Mouse (Mus musculus) myocyte (in vitro differentiated cells): ENCODE results near the gene Gm17720. TPM values are rescaled to one million over a fixed set of nuclear protein-coding genes. Genes with fewer than 3 reads are reported as not detected.

Experiments
- H3K27me3 ChIP-seq: one replicate; pipeline ENCODE4 v1.6.1; 2011; ENCODE audit not compliant: control insufficient read depth, insufficient read depth, insufficient read length
- H3K36me3 ChIP-seq: one replicate; pipeline ENCODE4 v1.6.1; 2011; ENCODE audit not compliant: control insufficient read depth, insufficient read depth
- H3K4me2 ChIP-seq: one replicate; pipeline ENCODE4 v1.6.1; 2011; ENCODE audit warnings: low read depth, control low read depth
- H3K4me3 ChIP-seq: one replicate; pipeline ENCODE4 v1.5.1; 2011; ENCODE audit warnings: mild to moderate bottlenecking, control low read depth, moderate library complexity
- H3K79me2 ChIP-seq: one replicate; pipeline ENCODE4 v1.6.1; 2011; ENCODE audit not compliant: control insufficient read depth, insufficient read depth
- H3ac ChIP-seq: one replicate; pipeline ENCODE4 v1.6.1; 2011; ENCODE audit not compliant: control insufficient read depth, insufficient read length
- CEBPB ChIP-seq: IDR thresholded peaks from 2 replicates; pipeline ENCODE4 v1.6.1; 2011; ENCODE audit warnings: mild to moderate bottlenecking, moderate library complexity; ENCODE audit not compliant: poor library complexity, insufficient read depth, severe bottlenecking
- E2F4 ChIP-seq: IDR thresholded peaks from one replicate; pipeline ENCODE4 v1.6.1; 2011; ENCODE audit warnings: mild to moderate bottlenecking, control low read depth, moderate library complexity; ENCODE audit not compliant: insufficient read depth
- MAX ChIP-seq: IDR thresholded peaks from one replicate; pipeline ENCODE4 v1.6.1; 2011; ENCODE audit warnings: low read depth, mild to moderate bottlenecking, control low read depth
- MYOD1 ChIP-seq, 3 experiments: IDR thresholded peaks; one replicate each; pipeline ENCODE4 v1.6.1; 2011; ENCODE audit warnings: control low read depth in 2 of 3, low read depth in 2 of 3, mild to moderate bottlenecking in 2 of 3, moderate library complexity in 1 of 3; ENCODE audit not compliant: insufficient read length in 2 of 3, control insufficient read depth in 1 of 3
- MYOG ChIP-seq, 3 experiments: IDR thresholded peaks; one replicate each; pipeline ENCODE4 v1.6.1; 2011; ENCODE audit warnings: control low read depth in 2 of 3, low read depth in 2 of 3, mild to moderate bottlenecking in 2 of 3; ENCODE audit not compliant: insufficient read length in 2 of 3, control insufficient read depth in 1 of 3, insufficient read depth in 1 of 3
- POLR2A ChIP-seq: IDR thresholded peaks from one replicate; pipeline ENCODE4 v1.6.1; 2011; ENCODE audit warnings: low read depth, mild to moderate bottlenecking, control low read depth, moderate library complexity; ENCODE audit not compliant: insufficient read length
- POLR2AphosphoS2 ChIP-seq: IDR thresholded peaks from one replicate; pipeline ENCODE4 v1.6.1; 2011; ENCODE audit warnings: low read depth, control low read depth; ENCODE audit not compliant: insufficient read length
- REST ChIP-seq: IDR thresholded peaks from one replicate; pipeline ENCODE4 v1.6.1; 2011; ENCODE audit warnings: mild to moderate bottlenecking, control low read depth, moderate library complexity; ENCODE audit not compliant: insufficient read depth, insufficient read length
- SRF ChIP-seq: IDR thresholded peaks from one replicate; pipeline ENCODE4 v1.6.1; 2011; ENCODE audit warnings: low read depth; ENCODE audit not compliant: control insufficient read depth, insufficient read length
- TCF12 ChIP-seq: IDR thresholded peaks from one replicate; pipeline ENCODE4 v1.6.1; 2011; ENCODE audit warnings: mild to moderate bottlenecking, control low read depth; ENCODE audit not compliant: poor library complexity, insufficient read depth, severe bottlenecking
- TCF3 ChIP-seq: IDR thresholded peaks from one replicate; pipeline ENCODE4 v1.6.1; 2011; ENCODE audit warnings: low read depth, control low read depth; ENCODE audit not compliant: insufficient read length
- USF1 ChIP-seq: IDR thresholded peaks from one replicate; pipeline ENCODE4 v1.6.1; 2011; ENCODE audit warnings: low read depth, mild to moderate bottlenecking, control low read depth, moderate library complexity
- polyA plus RNA-seq: library from polyadenylated mRNA; unstranded; fragments of >200 nt; fragmentation: generic; extraction: Trizol; gene quantifications from one replicate; pipeline ENCODE4 v1.2.1, GENCODE M21; 2012; ENCODE audit warnings: missing spikeins

The Gm17720 gene
- polyA plus RNA-seq = not detected

GRCm38 (mm10) chr8:110102653-110103052, at the start of gene Gm17720:
Gm17720 (minus strand) TSS chr8:110102753.
- Histone ChIP-seq H3ac (no peak within 1 kb of the TSS), H3K79me2 (no peaks in the 10 kb centered on the region), H3K4me2 (no peak within 1 kb of the TSS), H3K4me3 (no peak within 1 kb of the TSS), H3K27me3 (no peaks in the 10 kb centered on the region), H3K36me3 (no peaks in the 10 kb centered on the region)
- TF ChIP-seq MYOG (IDR thresholded peaks at IDR 0.05; ENCODE audit: control insufficient read depth in 1 of 3, insufficient read depth in 1 of 3, insufficient read length in 2 of 3, low read depth in 2 of 3) = no peak
- no peak for TF ChIP-seq MYOD1 (IDR thresholded peaks at IDR 0.05; ENCODE audit: control insufficient read depth in 1 of 3, insufficient read length in 2 of 3, low read depth in 2 of 3)
- TF ChIP-seq E2F4 = no peak

GRCm38 (mm10) chr8:110145538-110145937, 43.0 kb upstream of the Gm17720 start:
- Histone ChIP-seq H3ac (no peak overlapping the region), H3K4me2 (no peak overlapping the region), H3K36me3 (no peaks in the 10 kb centered on the region), H3K4me3 (no peak overlapping the region), H3K27me3 (peaks cover 7% of the 10 kb centered on the region), H3K79me2 (no peaks in the 10 kb centered on the region)
- TF ChIP-seq TCF12 = no peak
- no peak for TF ChIP-seq MYOG (IDR thresholded peaks at IDR 0.05; ENCODE audit: control insufficient read depth in 1 of 3, insufficient read depth in 1 of 3, insufficient read length in 2 of 3, low read depth in 2 of 3)
- TF ChIP-seq USF1 = no peak
- no peak for TF ChIP-seq MAX
- TF ChIP-seq CEBPB = no peak
- TF ChIP-seq POLR2AphosphoS2 = no peak
- no peak for TF ChIP-seq POLR2A
- TF ChIP-seq REST = no peak
- no peak for TF ChIP-seq E2F4
- no peak for TF ChIP-seq SRF

GRCm38 (mm10) chr8:110140770-110141169, 38.2 kb upstream of the Gm17720 start:
- Histone ChIP-seq H3K27me3 (peaks cover 3% of the 10 kb centered on the region), H3K36me3 (no peaks in the 10 kb centered on the region), H3K4me2 (no peak overlapping the region), H3ac (no peak overlapping the region), H3K4me3 (no peak overlapping the region), H3K79me2 (no peaks in the 10 kb centered on the region)
- no peak for TF ChIP-seq MAX
- TF ChIP-seq POLR2A = no peak
- no peak for TF ChIP-seq E2F4
- no peak for TF ChIP-seq POLR2AphosphoS2
- TF ChIP-seq TCF3 = no peak
- no peak for TF ChIP-seq MYOD1 (IDR thresholded peaks at IDR 0.05; ENCODE audit: control insufficient read depth in 1 of 3, insufficient read length in 2 of 3, low read depth in 2 of 3)
- TF ChIP-seq SRF = no peak
- no peak for TF ChIP-seq REST
- no peak for TF ChIP-seq MYOG (IDR thresholded peaks at IDR 0.05; ENCODE audit: control insufficient read depth in 1 of 3, insufficient read depth in 1 of 3, insufficient read length in 2 of 3, low read depth in 2 of 3)
- TF ChIP-seq USF1 = no peak
- no peak for TF ChIP-seq TCF12

GRCm38 (mm10) chr8:110140156-110140555, 37.6 kb upstream of the Gm17720 start:
- H3ac ChIP-seq = no peak overlapping the region
- no peaks in the 10 kb centered on the region for H3K79me2 ChIP-seq
- TF ChIP-seq TCF3 (no peak), POLR2AphosphoS2 (no peak), MYOD1 (IDR thresholded peaks at IDR 0.05; ENCODE audit: control insufficient read depth in 1 of 3, insufficient read length in 2 of 3, low read depth in 2 of 3) (no peak), POLR2A (no peak), MYOG (IDR thresholded peaks at IDR 0.05; ENCODE audit: control insufficient read depth in 1 of 3, insufficient read depth in 1 of 3, insufficient read length in 2 of 3, low read depth in 2 of 3) (no peak), TCF12 (no peak), MAX (no peak), SRF (no peak), E2F4 (no peak), USF1 (no peak), REST (no peak), CEBPB (no peak)
- H3K4me2 ChIP-seq = no peak overlapping the region
- no peaks in the 10 kb centered on the region for H3K36me3 ChIP-seq
- no peak overlapping the region for H3K4me3 ChIP-seq
- H3K27me3 ChIP-seq = peaks cover 3% of the 10 kb centered on the region

GRCm38 (mm10) chr8:110135515-110135914, 33.0 kb upstream of the Gm17720 start:
- no peaks in the 10 kb centered on the region for H3K27me3 ChIP-seq
- H3K36me3 ChIP-seq = no peaks in the 10 kb centered on the region
- H3K79me2 ChIP-seq = no peaks in the 10 kb centered on the region
- TF ChIP-seq POLR2AphosphoS2 = no peak
- TF ChIP-seq MYOD1 (IDR thresholded peaks at IDR 0.05; ENCODE audit: control insufficient read depth in 1 of 3, insufficient read length in 2 of 3, low read depth in 2 of 3) = no peak
- TF ChIP-seq POLR2A = no peak
- TF ChIP-seq TCF12 = no peak
- TF ChIP-seq REST = no peak
- no peak for TF ChIP-seq USF1
- no peak for TF ChIP-seq TCF3
- no peak for TF ChIP-seq SRF
- no peak for TF ChIP-seq MYOG (IDR thresholded peaks at IDR 0.05; ENCODE audit: control insufficient read depth in 1 of 3, insufficient read depth in 1 of 3, insufficient read length in 2 of 3, low read depth in 2 of 3)
- no peak overlapping the region for H3K4me3 ChIP-seq
- H3K4me2 ChIP-seq = no peak overlapping the region
- no peak overlapping the region for H3ac ChIP-seq
